Mouse (Mus musculus) kidney, postnatal 0 days (tissue): ENCODE results near the gene Atp6v1f. TPM values are rescaled to one million over a fixed set of nuclear protein-coding genes. Genes with fewer than 3 reads are reported as not detected.

Experiments
- ATAC-seq: fragments of 200-750 bp; cut with Nextera tagmentation; replicated peaks from 2 replicates; pipeline ENCODE4 v1.8.0; 2017; ENCODE audit warnings: low read depth, moderate number of reproducible peaks, moderate TSS enrichment, moderate library complexity; ENCODE audit not compliant: low FRiP score
- DNase-seq: peaks from one replicate; pipeline ENCODE4 v3.0.0-alpha.2; 2016; ENCODE audit warnings: low spot score
- H3K27ac ChIP-seq: fragments of 300-500 bp; sonication (generic); 2 replicates; pipeline ENCODE4 v1.5.1; 2014; ENCODE audit warnings: mild to moderate bottlenecking
- H3K27me3 ChIP-seq: fragments of 300-500 bp; sonication (generic); 2 replicates; pipeline ENCODE4 v1.6.1; 2014; ENCODE audit warnings: low read length, mixed read lengths; ENCODE audit not compliant: insufficient read depth
- H3K36me3 ChIP-seq: fragments of 300-500 bp; sonication (generic); 2 replicates; pipeline ENCODE4 v1.6.1; 2014; ENCODE audit warnings: low read length, mixed read lengths; ENCODE audit not compliant: insufficient read depth
- H3K4me1 ChIP-seq: fragments of 300-500 bp; sonication (generic); replicated peaks from 2 replicates; pipeline ENCODE4 v1.6.1; 2014; ENCODE audit warnings: antibody characterized with exemption, low read length, mixed read lengths; ENCODE audit not compliant: insufficient read depth
- H3K4me2 ChIP-seq: fragments of 300-500 bp; sonication (generic); 2 replicates; pipeline ENCODE4 v1.6.1; 2014; ENCODE audit warnings: mild to moderate bottlenecking, low read length, moderate library complexity, mixed read lengths
- H3K4me3 ChIP-seq: fragments of 300-500 bp; sonication (generic); replicated peaks from 2 replicates; pipeline ENCODE4 v1.5.1; 2014; ENCODE audit warnings: low read depth, low read length
- H3K9ac ChIP-seq: fragments of 300-500 bp; sonication (generic); 2 replicates; pipeline ENCODE4 v1.6.1; 2014; ENCODE audit warnings: low read depth, low read length
- H3K9me3 ChIP-seq: fragments of 300-500 bp; sonication (generic); replicated peaks from 2 replicates; pipeline ENCODE4 v1.6.1; 2016; ENCODE audit warnings: low read length, inconsistent platforms, mixed read lengths
- CTCF ChIP-seq: IDR thresholded peaks from 2 replicates; pipeline ENCODE4 v1.5.1; 2016; ENCODE audit warnings: antibody characterized with exemption, low read depth, mild to moderate bottlenecking, moderate library complexity
- WGBS: fragments of 180-500 bp; shearing (Covaris S2); extraction: QIAGEN DNeasy Blood & Tissue Kit; methylation state at CpG from one replicate; pipeline ENCODE4 v1.1.7; 2014; 5-methylcytosine and 5-hydroxymethylcytosine counted together
- polyA plus RNA-seq: library from polyadenylated mRNA; unstranded; fragments of >200 nt; fragmentation: Nextera tagmentation; extraction: Ambion mirVana; gene quantifications from 2 replicates; pipeline ENCODE4 v1.2.1, GENCODE M21; 2015

Gene Atp6v1f
- polyA plus RNA-seq, 1 experiment from 2014 or later, result 485 TPM

GRCm38 (mm10) chr6:29497791-29498190 lies 30.3 kb downstream of the Atp6v1f start:
- no peak overlapping the region for H3K4me3 ChIP-seq
- H3K27me3 ChIP-seq, result no peaks in the 10 kb centered on the region
- TF ChIP-seq CTCF, result no peak
- no peaks in the 10 kb centered on the region for H3K9me3 ChIP-seq
- ATAC-seq (peak; percentile 62), DNase-seq (no peak)
- H3K36me3 ChIP-seq, result no peaks in the 10 kb centered on the region
- H3K4me2 ChIP-seq, result no peak overlapping the region
- no peak overlapping the region for H3K27ac ChIP-seq
- no peak overlapping the region for H3K9ac ChIP-seq
- 51% methylated on average over 2 of the region's 2 CpGs for WGBS
- 0 out of 2 replicates have a peak, but pooled peaks cover 5% of the 10 kb centered on the region for H3K4me1 ChIP-seq

DNA sequence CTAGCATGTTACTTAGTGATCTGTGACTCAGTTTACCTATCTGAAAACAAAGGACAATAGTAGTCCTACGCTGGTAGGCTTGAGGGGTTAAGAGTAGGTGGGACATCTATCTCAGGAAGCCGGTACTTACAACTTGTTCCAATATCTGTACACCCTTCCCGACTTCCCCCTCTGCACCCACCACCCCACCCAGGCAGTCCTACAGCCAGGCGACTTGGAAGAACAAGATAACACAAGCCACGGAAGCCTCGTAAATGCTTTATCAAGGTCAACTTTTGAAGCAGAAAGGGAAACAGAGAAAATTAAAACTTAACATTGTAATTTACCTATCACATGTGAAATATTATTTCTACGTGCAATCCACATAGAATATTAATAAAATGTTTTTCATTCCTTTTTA lies 32.7 kb downstream of the Atp6v1f start:
- DNase-seq (no peak), ATAC-seq (no peak)
- H3K36me3 ChIP-seq, result no peaks in the 10 kb centered on the region
- 94% methylated on average over 7 of the region's 7 CpGs for WGBS
- H3K27ac ChIP-seq, result no peak overlapping the region
- no peak overlapping the region for H3K9ac ChIP-seq
- no peak overlapping the region for H3K4me3 ChIP-seq
- no peaks in the 10 kb centered on the region for H3K9me3 ChIP-seq
- no peak for TF ChIP-seq CTCF
- H3K27me3 ChIP-seq, result no peaks in the 10 kb centered on the region
- H3K4me1 ChIP-seq, result 0 out of 2 replicates have a peak, but pooled peaks cover 5% of the 10 kb centered on the region
- no peak overlapping the region for H3K4me2 ChIP-seq

DNA sequence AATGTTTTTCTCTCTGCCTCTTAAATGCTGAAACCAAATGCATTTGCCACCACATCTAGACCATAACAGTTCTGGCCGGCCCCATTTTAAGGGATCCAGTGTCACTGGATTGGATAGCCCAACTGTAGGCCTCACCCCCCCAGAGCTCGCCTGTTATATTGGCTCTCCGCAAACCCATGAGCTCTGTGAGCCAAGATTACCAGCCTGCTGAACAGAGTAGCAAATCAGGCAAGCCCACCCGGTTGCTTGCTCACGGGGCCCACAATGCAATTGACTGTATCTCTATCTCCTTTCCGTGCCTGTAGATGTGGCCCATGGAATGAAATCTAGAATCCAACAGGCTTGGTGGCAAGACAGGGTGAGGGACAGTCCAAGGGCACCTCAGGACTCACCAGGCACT lies 33.3 kb downstream of the Atp6v1f start:
- Histone ChIP-seq H3K9me3 (no peaks in the 10 kb centered on the region), H3K4me2 (no peak overlapping the region), H3K9ac (no peak overlapping the region), H3K36me3 (no peaks in the 10 kb centered on the region), H3K4me3 (no peak overlapping the region), H3K27me3 (no peaks in the 10 kb centered on the region), H3K4me1 (0 out of 2 replicates have a peak, but pooled peaks cover 5% of the 10 kb centered on the region), H3K27ac (no peak overlapping the region)
- DNase-seq, result no peak
- ATAC-seq, result no peak
- WGBS, result 93% methylated on average over 6 of the region's 6 CpGs
- TF ChIP-seq CTCF, result no peak

DNA sequence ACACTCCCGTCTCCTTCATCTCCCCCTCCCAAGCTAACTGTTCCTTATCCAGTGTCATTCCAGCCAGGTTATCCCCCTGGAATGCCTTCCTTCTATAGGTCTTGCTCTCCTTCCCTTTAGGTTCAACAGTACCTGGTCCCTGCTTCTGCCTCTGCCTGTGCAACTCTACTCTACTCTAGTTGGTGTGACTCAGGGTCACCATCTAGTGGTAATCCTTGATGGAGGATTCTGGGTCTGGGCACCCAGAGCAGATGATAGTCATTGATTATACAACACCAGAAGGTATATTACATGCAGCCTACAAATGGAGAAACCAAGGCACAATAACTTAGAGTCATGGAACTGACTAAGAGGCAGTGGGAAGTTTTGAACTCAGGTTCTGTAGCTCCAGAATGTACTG lies 34.1 kb downstream of the Atp6v1f start:
- 97% methylated on average over 1 of the region's 1 CpGs for WGBS
- no peak for ATAC-seq
- no peaks in the 10 kb centered on the region for H3K36me3 ChIP-seq
- H3K27me3 ChIP-seq, result no peaks in the 10 kb centered on the region
- H3K4me1 ChIP-seq, result 0 out of 2 replicates have a peak, but pooled peaks cover under 1% of the 10 kb centered on the region
- no peaks in the 10 kb centered on the region for H3K9me3 ChIP-seq
- DNase-seq, result peak; percentile 13
- no peak overlapping the region for H3K4me3 ChIP-seq
- H3K9ac ChIP-seq, result no peak overlapping the region
- H3K4me2 ChIP-seq, result no peak overlapping the region
- no peak overlapping the region for H3K27ac ChIP-seq
- TF ChIP-seq CTCF, result peak; percentile 66

GRCm38 (mm10) chr6:29505493-29505892 lies 38.0 kb downstream of the Atp6v1f start:
- no peaks in the 10 kb centered on the region for H3K36me3 ChIP-seq
- H3K27ac ChIP-seq, result no peak overlapping the region
- H3K9ac ChIP-seq, result no peak overlapping the region
- no peak overlapping the region for H3K4me2 ChIP-seq
- H3K4me1 ChIP-seq, result 0 out of 2 replicates have a peak, but pooled peaks cover 7% of the 10 kb centered on the region
- TF ChIP-seq CTCF, result peak; percentile 35; the same call in 1 of the 2 replicates
- ATAC-seq (no peak), DNase-seq (no peak)
- H3K27me3 ChIP-seq, result no peaks in the 10 kb centered on the region
- no peaks in the 10 kb centered on the region for H3K9me3 ChIP-seq
- WGBS, result 90% methylated on average over 5 of the region's 5 CpGs
- no peak overlapping the region for H3K4me3 ChIP-seq

DNA sequence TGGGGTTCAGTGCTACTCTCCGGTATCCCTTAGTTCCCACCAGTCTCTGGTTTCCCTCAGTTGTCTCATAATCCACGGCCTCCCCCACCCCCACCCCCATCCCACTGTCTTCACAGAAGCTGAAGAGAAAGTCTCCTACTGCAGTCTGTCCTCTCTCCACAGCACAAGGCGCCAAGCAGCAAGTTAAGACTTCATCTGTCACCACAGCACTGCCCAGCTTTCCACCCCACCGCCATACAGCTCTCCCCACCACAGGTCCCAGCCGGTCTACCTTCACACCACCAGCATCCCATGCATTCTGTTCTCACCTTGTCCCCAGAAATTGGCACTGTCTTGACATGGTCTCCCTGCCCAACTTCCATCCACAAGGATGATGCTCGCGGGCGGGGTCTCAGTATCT lies 39.3 kb downstream of the Atp6v1f start:
- H3K27me3 ChIP-seq, result no peaks in the 10 kb centered on the region
- H3K36me3 ChIP-seq, result no peaks in the 10 kb centered on the region
- H3K4me1 ChIP-seq, result 0 out of 2 replicates have a peak, but pooled peaks cover 7% of the 10 kb centered on the region
- H3K27ac ChIP-seq, result no peak overlapping the region
- ATAC-seq (0 out of 2 replicates have a peak, but pooled peaks have one; percentile 17), DNase-seq (no peak)
- peak overlapping the region; percentile 75 for H3K4me2 ChIP-seq
- H3K4me3 ChIP-seq, result peak overlapping the region; percentile 51
- 23% methylated on average over 8 of the region's 8 CpGs for WGBS
- TF ChIP-seq CTCF, result no peak
- H3K9me3 ChIP-seq, result no peaks in the 10 kb centered on the region
- H3K9ac ChIP-seq, result peak overlapping the region; percentile 59; the same call in 1 of the 2 replicates
